Mouse (Mus musculus): ENCODE results near the gene Lrrfip1.
A peak's percentile ranks its signal among the peaks of the same experiment; 100 is the strongest.

The Lrrfip1 gene

DNA sequence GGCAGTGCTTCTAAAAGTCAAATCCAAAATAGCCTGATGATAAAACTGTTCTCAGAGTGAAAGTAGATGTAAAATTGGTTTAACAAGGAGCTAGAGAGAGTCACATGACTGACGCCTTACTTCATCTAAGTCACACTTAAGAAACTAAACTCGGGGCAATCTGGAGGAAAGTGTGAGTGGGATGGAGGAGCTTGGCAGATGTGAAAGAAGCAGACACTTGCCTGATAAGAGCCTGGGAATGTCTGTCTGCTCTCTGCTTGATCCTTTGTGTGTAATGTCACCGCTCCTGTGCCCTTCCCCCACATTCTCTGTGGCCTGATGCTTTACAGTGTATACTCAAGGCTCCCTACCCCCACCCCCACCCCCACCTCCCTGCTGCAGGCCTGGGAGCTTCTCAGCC lies 87.8 kb downstream of the Lrrfip1 start:
- no peak for DNase-seq (ENCODE audit: low spot score)

- DNase-seq (ENCODE audit: low spot score): no peak
Measured at GRCm38 (mm10) chr1:91086748-91087147, 88.2 kb downstream of the Lrrfip1 start.

- no peak for DNase-seq (ENCODE audit: low spot score)
Measured at GRCm38 (mm10) chr1:91088027-91088426, 89.5 kb downstream of the Lrrfip1 start.

DNA sequence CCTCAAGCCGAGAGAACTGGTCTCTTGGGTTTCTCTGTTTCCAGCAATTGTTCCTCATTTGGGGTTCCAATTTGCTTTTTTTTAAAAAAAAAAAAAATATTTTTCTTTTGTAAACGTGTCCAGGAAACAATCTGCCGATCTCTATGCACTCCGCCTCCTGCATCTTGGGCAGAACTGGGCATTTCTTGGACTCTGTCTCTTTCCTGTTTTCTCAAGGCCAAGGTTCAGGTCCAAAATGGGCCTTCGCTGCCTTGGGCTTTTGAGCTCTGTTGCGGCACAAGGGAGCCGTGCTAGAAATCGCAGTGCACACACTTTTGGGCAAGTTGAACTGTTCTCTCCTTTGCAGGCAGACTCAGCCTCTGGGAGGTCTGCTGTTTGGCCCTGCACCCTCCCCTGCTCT lies 90.4 kb downstream of the Lrrfip1 start:
- no peak for DNase-seq (ENCODE audit: low spot score)

- no peak for DNase-seq (ENCODE audit: low spot score)
Measured at GRCm38 (mm10) chr1:91090456-91090855, 91.9 kb downstream of the Lrrfip1 start.

GRCm38 (mm10) chr1:91092451-91092850 lies 93.9 kb downstream of the Lrrfip1 start:
- DNase-seq (ENCODE audit: low spot score): no peak

GRCm38 (mm10) chr1:91093296-91093695 lies 94.8 kb downstream of the Lrrfip1 start:
- DNase-seq (ENCODE audit: low spot score): no peak

DNA sequence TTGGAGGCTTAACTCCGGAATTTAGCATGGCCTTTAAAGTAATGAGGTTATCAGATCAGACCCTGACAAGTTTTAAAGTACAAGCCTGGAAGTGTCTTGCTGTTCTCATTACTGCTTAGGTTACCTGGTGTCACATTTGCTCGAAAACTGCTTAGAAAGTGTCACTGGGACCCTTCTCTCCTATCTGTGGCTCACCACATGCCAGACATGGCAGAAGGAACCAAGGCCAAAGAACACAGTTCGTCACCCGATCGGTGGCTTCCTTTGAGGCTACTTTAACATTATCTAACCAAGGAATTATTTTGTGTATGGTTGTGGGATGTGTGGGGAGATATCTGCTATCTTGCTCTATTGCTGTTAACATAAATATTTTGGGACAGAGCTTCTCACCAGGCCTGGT lies 95.5 kb downstream of the Lrrfip1 start:
- no peak for DNase-seq (ENCODE audit: low spot score)

- DNase-seq (ENCODE audit: low spot score): no peak
Measured at GRCm38 (mm10) chr1:91095258-91095657, 96.7 kb downstream of the Lrrfip1 start.

DNA sequence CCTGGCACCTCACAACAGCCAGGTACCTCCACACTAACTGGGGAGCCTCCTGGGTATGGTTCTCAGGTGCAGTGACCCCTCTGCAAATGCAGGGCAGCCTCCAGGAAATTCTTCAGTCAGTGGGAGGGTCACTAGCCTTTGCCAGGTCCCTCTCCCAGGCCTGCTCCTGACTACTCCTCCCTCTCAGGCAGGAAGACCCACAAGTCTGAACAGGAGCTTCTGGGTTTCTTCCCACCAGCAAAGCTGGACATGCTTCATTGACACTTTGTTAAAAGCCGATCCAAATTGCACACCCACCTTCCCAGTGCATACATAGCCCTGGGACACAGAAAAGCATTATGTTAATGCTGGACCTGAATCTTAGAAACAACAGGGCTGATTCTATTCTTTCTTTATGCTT lies 97.3 kb downstream of the Lrrfip1 start:
- no peak for DNase-seq (ENCODE audit: low spot score)

GRCm38 (mm10) chr1:91096490-91096889 lies 98.0 kb downstream of the Lrrfip1 start:
- DNase-seq (ENCODE audit: low spot score): no peak

GRCm38 (mm10) chr1:91097283-91097834 lies 98.8 kb downstream of the Lrrfip1 start:
- DNase-seq (ENCODE audit: low spot score): no peak

DNA sequence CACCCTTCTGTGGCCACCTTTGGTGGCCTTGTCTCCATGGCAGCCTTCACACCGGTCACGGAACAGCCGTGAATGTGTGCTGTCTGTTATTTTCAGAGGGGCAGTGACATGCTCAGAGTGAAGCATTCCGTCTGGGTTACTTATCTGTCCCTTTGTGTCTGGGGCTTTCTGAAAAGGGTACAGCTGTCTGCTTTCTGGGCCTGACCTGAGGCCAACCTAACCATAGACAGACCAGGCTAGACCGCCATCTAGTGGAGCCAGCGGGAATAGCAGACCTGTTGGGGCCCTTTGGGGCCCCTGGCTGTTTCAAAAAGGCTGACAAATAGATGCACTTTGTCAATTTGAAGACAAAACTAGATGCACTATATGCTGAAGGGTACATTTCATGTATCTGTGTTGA lies 100.3 kb downstream of the Lrrfip1 start:
- peak; percentile 53 for DNase-seq (ENCODE audit: low spot score)

DNA sequence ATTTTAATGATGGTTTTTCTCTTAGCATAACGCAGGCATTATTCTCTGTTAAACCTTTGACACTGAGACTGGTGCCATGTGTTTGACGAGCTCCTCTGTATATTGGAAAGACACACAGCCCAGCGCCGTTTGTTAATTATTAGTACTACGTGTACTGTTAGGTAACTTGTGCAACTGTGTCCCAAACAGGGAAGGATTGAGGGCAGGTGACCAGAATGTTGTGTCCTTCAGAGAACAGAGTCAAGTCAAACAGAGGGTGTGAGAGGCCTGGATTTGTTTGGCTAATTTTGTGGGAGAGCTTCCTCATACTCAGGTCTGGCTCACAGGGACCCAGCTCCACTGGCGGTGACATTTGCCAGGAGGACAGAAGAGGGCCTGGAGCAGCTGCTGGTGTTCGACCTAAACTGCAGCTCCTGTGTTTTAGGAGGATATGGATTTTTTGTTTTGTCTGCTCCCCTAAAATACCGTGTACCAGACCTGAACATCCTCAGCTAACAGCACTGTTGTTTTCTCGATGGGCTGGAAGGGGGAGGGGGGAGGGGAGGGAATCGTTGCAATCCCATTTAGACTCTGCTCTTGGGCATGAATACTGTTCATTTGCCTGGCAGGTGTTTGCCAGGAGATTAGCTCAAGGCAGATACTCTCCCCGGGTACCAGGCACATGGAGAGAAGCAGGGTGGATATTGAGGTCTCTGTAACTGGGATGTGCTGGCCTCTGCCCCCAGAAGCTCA lies 103.3 kb downstream of the Lrrfip1 start:
- no peak for DNase-seq (ENCODE audit: low spot score)

- DNase-seq (ENCODE audit: low spot score): no peak
Measured at GRCm38 (mm10) chr1:91103366-91103983, 104.9 kb downstream of the Lrrfip1 start.

- DNase-seq (ENCODE audit: low spot score): no peak
Measured at GRCm38 (mm10) chr1:91107548-91107947, 109.0 kb downstream of the Lrrfip1 start.

- DNase-seq (ENCODE audit: low spot score): no peak
Measured at GRCm38 (mm10) chr1:91109302-91109701, 110.8 kb downstream of the Lrrfip1 start.

GRCm38 (mm10) chr1:91112171-91112570 lies 113.6 kb downstream of the Lrrfip1 start:
- DNase-seq (ENCODE audit: low spot score): no peak

- DNase-seq (ENCODE audit: low spot score): no peak
Measured at GRCm38 (mm10) chr1:91112606-91113005, 114.1 kb downstream of the Lrrfip1 start.

- no peak for DNase-seq (ENCODE audit: low spot score)
Measured at GRCm38 (mm10) chr1:91122121-91122520, 123.6 kb downstream of the Lrrfip1 start.

DNA sequence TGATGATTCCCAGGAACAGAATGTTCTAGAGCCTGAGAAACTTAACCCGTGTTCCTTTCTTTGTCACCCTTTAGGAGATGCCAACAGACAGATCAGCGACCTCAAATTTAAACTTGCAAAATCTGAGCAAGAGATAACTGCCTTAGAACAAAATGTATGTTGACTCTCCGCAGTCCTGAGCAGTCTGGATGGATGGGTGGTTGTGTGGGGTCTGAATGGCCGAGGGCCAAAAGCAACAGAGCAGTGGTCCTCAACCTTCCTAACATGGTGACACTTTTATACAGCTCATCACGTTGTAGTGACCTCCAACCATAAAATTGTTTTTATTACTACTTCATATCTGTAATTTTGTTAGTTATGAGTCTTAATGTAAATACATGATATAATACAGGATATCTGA lies 124.5 kb downstream of the Lrrfip1 start:
- no peak for DNase-seq (ENCODE audit: low spot score)

GRCm38 (mm10) chr1:91123466-91123865 lies 124.9 kb downstream of the Lrrfip1 start:
- DNase-seq (ENCODE audit: low spot score): no peak

- no peak for DNase-seq (ENCODE audit: low spot score)
Measured at GRCm38 (mm10) chr1:91128849-91129248, 130.3 kb downstream of the Lrrfip1 start.

- DNase-seq (ENCODE audit: low spot score): no peak
Measured at GRCm38 (mm10) chr1:91137036-91137435, 138.5 kb downstream of the Lrrfip1 start.
